Mouse (Mus musculus): ENCODE measurements at regions not wholly inside any gene's neighbourhood (a gene's known extent, or its start where the extent isn't known, plus 50 kb on each side); places are given as distances from the start of the nearest gene placed in this dataset.

GRCm38 (mm10) chr2:148578176-148578575 is 94.2 kb upstream of the Nxt1 start:
- Histone ChIP-seq H3K27me3 (no peaks in the 10 kb centered on the region), H3K9ac (no peak overlapping the region), H3K9me3 (no peaks in the 10 kb centered on the region), H3K4me1 (no peaks in the 10 kb centered on the region), H3K36me3 (replicated peaks) (no peaks in the 10 kb centered on the region), H3K4me3 (replicated peaks) (no peak overlapping the region), H3K27ac (no peak overlapping the region), H3K4me2 (no peak overlapping the region)
- no peak for ATAC-seq (ENCODE audit: low FRiP score)
- 82% methylated on average over 2 of the region's 2 CpGs for WGBS

- H3K27me3 ChIP-seq = no peaks in the 10 kb centered on the region
- H3K4me3 ChIP-seq (replicated peaks) = no peak overlapping the region
- WGBS = 81% methylated on average over 3 of the region's 3 CpGs
- H3K4me1 ChIP-seq = no peaks in the 10 kb centered on the region
- no peaks in the 10 kb centered on the region for H3K36me3 ChIP-seq (replicated peaks)
- H3K9me3 ChIP-seq = no peaks in the 10 kb centered on the region
- H3K9ac ChIP-seq = no peak overlapping the region
- no peak overlapping the region for H3K4me2 ChIP-seq
- no peak for ATAC-seq (ENCODE audit: low FRiP score)
- H3K27ac ChIP-seq = no peak overlapping the region
These were observed 97.0 kb upstream of the Nxt1 start for GRCm38 (mm10) chr2:148575433-148575832.

DNA sequence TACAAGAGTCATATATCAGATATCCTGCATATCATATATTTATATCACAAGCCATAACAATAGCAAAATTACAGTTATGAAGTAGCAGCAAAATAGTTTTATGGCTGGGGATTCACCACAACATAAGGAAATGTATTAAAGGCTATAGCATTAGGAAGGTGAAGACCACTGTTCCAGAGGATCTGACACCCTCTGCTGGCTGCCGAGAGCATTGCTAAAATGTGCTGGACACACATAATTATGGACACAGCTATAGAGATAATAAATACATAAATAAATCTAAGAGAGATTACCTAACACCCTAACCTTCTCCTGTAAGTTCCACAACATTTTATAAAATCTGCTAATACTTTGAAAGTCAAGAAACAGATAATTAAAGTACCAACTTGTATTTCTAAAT is 100.2 kb upstream of the Nxt1 start:
- H3K36me3 ChIP-seq (replicated peaks) = no peaks in the 10 kb centered on the region
- 0 out of 2 replicates have a peak, but pooled peaks have one; percentile 51 for ATAC-seq (ENCODE audit: low FRiP score)
- no peaks in the 10 kb centered on the region for H3K9me3 ChIP-seq
- no peaks in the 10 kb centered on the region for H3K27me3 ChIP-seq
- H3K27ac ChIP-seq = no peak overlapping the region
- no peaks in the 10 kb centered on the region for H3K4me1 ChIP-seq
- H3K4me3 ChIP-seq (replicated peaks) = no peak overlapping the region
- H3K4me2 ChIP-seq = no peak overlapping the region
- 34% methylated on average over 1 of the region's 1 CpGs for WGBS
- no peak overlapping the region for H3K9ac ChIP-seq

DNA sequence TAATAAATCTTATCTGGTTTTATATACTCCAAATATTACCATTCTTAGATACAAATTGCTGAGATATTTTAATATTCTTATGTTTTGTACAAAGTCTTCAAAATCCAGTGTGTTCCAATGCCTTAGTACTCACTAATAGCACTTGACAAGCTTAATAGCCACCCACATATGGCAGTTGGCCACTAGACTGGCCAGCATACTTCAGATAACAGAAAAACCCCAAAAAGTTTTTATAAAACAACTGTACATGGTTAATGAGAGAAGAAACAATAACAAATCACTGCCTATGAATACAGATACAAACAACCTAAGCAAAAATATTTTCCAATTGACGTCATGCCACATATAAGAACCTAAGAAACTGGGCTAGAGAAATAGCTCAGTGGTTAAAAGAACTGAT is 100.8 kb upstream of the Nxt1 start:
- no peak overlapping the region for H3K4me2 ChIP-seq
- 92% methylated on average over 1 of the region's 1 CpGs for WGBS
- no peaks in the 10 kb centered on the region for H3K27me3 ChIP-seq
- no peak overlapping the region for H3K4me3 ChIP-seq (replicated peaks)
- no peaks in the 10 kb centered on the region for H3K36me3 ChIP-seq (replicated peaks)
- H3K27ac ChIP-seq = no peak overlapping the region
- H3K9me3 ChIP-seq = no peaks in the 10 kb centered on the region
- H3K9ac ChIP-seq = no peak overlapping the region
- ATAC-seq (ENCODE audit: low FRiP score) = no peak
- no peaks in the 10 kb centered on the region for H3K4me1 ChIP-seq

DNA sequence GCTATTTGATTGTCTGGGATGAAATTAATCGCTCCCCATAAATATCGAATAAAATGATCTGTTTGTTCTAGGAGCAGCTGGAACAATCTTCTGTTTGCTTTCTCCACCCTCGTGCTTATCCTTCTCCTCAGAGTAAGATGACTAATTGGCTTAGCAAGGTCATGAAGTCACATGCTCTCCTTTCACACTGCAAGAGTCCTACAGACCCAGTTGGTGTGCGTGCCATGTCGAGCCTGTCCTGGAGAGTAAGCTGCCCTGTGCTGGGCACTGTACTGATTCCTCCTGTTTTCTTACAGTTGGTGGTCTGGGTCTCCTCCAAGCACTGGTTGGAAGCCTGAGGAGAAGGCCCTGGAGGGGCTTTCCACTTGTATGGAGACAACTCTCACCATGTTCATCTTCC is 101.4 kb upstream of the Nxt1 start:
- Histone ChIP-seq H3K4me2 (no peak overlapping the region), H3K36me3 (replicated peaks) (no peaks in the 10 kb centered on the region), H3K4me1 (no peaks in the 10 kb centered on the region), H3K4me3 (replicated peaks) (no peak overlapping the region), H3K9me3 (no peaks in the 10 kb centered on the region), H3K9ac (no peak overlapping the region), H3K27me3 (no peaks in the 10 kb centered on the region), H3K27ac (no peak overlapping the region)
- 78% methylated on average over 5 of the region's 5 CpGs for WGBS
- no peak for ATAC-seq (ENCODE audit: low FRiP score)

DNA sequence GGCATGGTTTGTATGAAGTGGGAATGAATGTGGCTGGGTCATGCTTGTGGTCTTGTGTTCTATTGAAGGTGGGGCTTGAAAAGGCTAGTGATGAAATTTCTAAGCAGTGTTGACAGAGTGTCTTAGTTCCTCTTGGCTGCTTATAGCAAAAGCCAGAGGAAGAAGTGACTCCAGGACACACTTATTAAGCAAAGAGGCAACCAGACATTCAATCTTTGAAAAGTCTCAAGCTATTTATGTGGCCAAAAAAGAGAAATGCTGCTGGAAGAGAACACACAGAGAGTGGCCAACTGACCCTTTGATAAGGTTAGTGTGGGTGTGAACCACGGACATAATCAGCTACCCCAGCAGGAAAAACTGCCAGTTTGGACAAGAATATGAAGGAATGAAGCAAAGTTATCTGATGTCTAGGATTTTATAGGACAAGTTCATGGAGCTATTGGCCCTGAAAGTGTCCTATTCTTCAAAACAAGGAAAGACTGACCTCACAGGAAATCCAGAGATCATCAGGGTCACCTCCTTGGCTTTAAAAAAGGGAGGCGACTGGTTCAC is 104.4 kb upstream of the Nxt1 start:
- H3K4me2 ChIP-seq = no peak overlapping the region
- no peaks in the 10 kb centered on the region for H3K27me3 ChIP-seq
- no peaks in the 10 kb centered on the region for H3K9me3 ChIP-seq
- no peak overlapping the region for H3K9ac ChIP-seq
- H3K27ac ChIP-seq = no peak overlapping the region
- H3K36me3 ChIP-seq (replicated peaks) = no peaks in the 10 kb centered on the region
- H3K4me1 ChIP-seq = no peaks in the 10 kb centered on the region
- H3K4me3 ChIP-seq (replicated peaks) = no peak overlapping the region
- no peak for ATAC-seq (ENCODE audit: low FRiP score)
- 79% methylated on average over 2 of the region's 2 CpGs for WGBS

DNA sequence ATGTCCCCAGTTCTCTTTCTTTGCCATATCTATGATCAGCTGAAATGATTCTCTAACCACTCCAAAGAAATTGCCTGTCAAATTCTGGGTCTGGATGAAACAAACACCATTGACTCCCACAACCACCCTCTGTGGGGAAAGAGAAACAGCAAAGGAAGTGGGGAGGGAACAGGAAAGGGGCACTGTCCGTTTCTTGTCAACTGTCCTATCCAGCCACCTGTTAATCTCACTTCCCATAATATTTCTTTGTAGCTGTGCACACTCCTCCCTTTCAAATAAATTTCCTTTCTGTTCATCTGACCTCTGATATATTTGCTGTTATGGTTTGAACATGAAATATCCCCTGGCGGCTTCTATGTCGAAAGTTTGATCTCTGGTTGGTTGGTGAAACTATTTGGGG is 109.0 kb upstream of the Nxt1 start:
- Histone ChIP-seq H3K9ac (no peak overlapping the region), H3K27me3 (no peaks in the 10 kb centered on the region), H3K27ac (no peak overlapping the region), H3K4me3 (replicated peaks) (no peak overlapping the region), H3K9me3 (no peaks in the 10 kb centered on the region), H3K4me1 (no peaks in the 10 kb centered on the region), H3K4me2 (no peak overlapping the region), H3K36me3 (replicated peaks) (no peaks in the 10 kb centered on the region)
- ATAC-seq (ENCODE audit: low FRiP score) = no peak
- 81% methylated on average over 3 of the region's 3 CpGs for WGBS

DNA sequence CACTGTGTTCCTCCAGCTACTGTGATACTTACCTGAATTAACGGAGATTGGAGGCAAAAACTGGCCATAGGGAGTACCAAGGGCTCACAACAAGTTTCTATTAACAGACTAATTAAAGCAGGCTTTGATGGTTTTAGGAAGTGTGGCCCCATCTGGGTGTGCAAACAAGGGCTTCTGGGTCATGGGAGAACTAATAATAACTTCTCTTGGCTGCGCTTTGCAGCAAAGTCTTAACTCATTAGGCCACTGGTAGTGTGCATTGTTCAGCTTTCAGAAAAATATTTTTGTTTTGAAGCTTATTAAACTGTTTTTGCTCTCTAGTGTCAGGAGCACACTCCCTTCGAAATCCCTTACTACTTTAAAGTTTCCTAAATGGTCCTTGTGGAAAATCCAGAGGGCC is 110.4 kb upstream of the Nxt1 start:
- H3K27me3 ChIP-seq = no peaks in the 10 kb centered on the region
- no peak overlapping the region for H3K27ac ChIP-seq
- no peak overlapping the region for H3K4me3 ChIP-seq (replicated peaks)
- no peaks in the 10 kb centered on the region for H3K36me3 ChIP-seq (replicated peaks)
- H3K4me1 ChIP-seq = no peaks in the 10 kb centered on the region
- WGBS = 60% methylated on average over 3 of the region's 3 CpGs
- no peak overlapping the region for H3K4me2 ChIP-seq
- no peaks in the 10 kb centered on the region for H3K9me3 ChIP-seq
- ATAC-seq (ENCODE audit: low FRiP score) = no peak
- H3K9ac ChIP-seq = no peak overlapping the region

- Histone ChIP-seq H3K4me3 (replicated peaks) (no peak overlapping the region), H3K9me3 (no peaks in the 10 kb centered on the region), H3K4me1 (no peaks in the 10 kb centered on the region), H3K36me3 (replicated peaks) (no peaks in the 10 kb centered on the region), H3K4me2 (no peak overlapping the region), H3K9ac (no peak overlapping the region), H3K27me3 (no peaks in the 10 kb centered on the region), H3K27ac (no peak overlapping the region)
- WGBS = 82% methylated on average over 4 of the region's 4 CpGs
- ATAC-seq (ENCODE audit: low FRiP score) = no peak
These were observed 112.2 kb upstream of the Nxt1 start for GRCm38 (mm10) chr2:148560013-148560773.

GRCm38 (mm10) chr2:148559376-148559775 is 113.0 kb upstream of the Nxt1 start:
- Histone ChIP-seq H3K4me2 (no peak overlapping the region), H3K4me3 (replicated peaks) (no peak overlapping the region), H3K36me3 (replicated peaks) (no peaks in the 10 kb centered on the region), H3K27me3 (no peaks in the 10 kb centered on the region), H3K27ac (no peak overlapping the region), H3K9me3 (no peaks in the 10 kb centered on the region), H3K9ac (no peak overlapping the region), H3K4me1 (no peaks in the 10 kb centered on the region)
- ATAC-seq (ENCODE audit: low FRiP score) = no peak
- WGBS = 85% methylated on average over 4 of the region's 4 CpGs

DNA sequence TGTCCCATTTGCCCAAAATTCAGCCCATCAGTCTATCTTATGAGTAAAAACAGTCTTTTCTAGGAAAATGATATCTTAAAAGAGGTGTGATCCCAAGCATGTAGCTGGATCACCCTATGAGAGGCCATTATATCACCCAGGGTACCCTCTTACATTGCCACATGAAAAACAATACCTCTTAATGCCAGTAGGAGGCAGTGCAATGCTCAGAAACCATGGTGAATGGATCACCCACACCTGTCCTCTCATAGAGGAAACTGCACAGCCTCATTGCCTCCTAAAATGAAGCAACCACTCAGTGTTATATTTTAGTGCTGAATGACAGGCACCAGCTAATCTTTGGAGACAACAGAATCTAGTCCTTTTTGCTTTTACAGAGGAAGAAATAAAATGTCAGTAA is 114.0 kb upstream of the Nxt1 start:
- Histone ChIP-seq H3K9ac (no peak overlapping the region), H3K36me3 (replicated peaks) (no peaks in the 10 kb centered on the region), H3K4me1 (no peaks in the 10 kb centered on the region), H3K4me3 (replicated peaks) (no peak overlapping the region), H3K9me3 (no peaks in the 10 kb centered on the region), H3K27me3 (no peaks in the 10 kb centered on the region), H3K4me2 (no peak overlapping the region), H3K27ac (no peak overlapping the region)
- no peak for ATAC-seq (ENCODE audit: low FRiP score)

- no peak overlapping the region for H3K4me3 ChIP-seq (replicated peaks)
- no peak overlapping the region for H3K4me2 ChIP-seq
- WGBS = 89% methylated on average over 4 of the region's 4 CpGs
- ATAC-seq (ENCODE audit: low FRiP score) = no peak
- H3K36me3 ChIP-seq (replicated peaks) = no peaks in the 10 kb centered on the region
- H3K27ac ChIP-seq = no peak overlapping the region
- H3K9ac ChIP-seq = no peak overlapping the region
- H3K4me1 ChIP-seq = no peaks in the 10 kb centered on the region
- no peaks in the 10 kb centered on the region for H3K9me3 ChIP-seq
- no peaks in the 10 kb centered on the region for H3K27me3 ChIP-seq
These were observed 107.8 kb upstream of the Cd93 start for GRCm38 (mm10) chr2:148551207-148551606.

- Histone ChIP-seq H3K4me2 (no peak overlapping the region), H3K27me3 (no peaks in the 10 kb centered on the region), H3K9ac (no peak overlapping the region), H3K36me3 (replicated peaks) (no peaks in the 10 kb centered on the region), H3K27ac (no peak overlapping the region), H3K4me1 (no peaks in the 10 kb centered on the region), H3K4me3 (replicated peaks) (no peak overlapping the region), H3K9me3 (no peaks in the 10 kb centered on the region)
- 73% methylated on average over 1 of the region's 1 CpGs for WGBS
- no peak for ATAC-seq (ENCODE audit: low FRiP score)
These were observed 106.3 kb upstream of the Cd93 start for GRCm38 (mm10) chr2:148549618-148550017.

All from forebrain, embryonic 12.5 days (tissue).